Mouse (Mus musculus) forebrain, embryonic 11.5 days (tissue): ENCODE results near the gene Hnrnpc. TPM values are rescaled to one million over a fixed set of nuclear protein-coding genes. Genes with fewer than 3 reads are reported as not detected.
"Not testable (repeated sequence)": the region's sequence is repeated elsewhere in the genome, so short reads cannot be mapped to it uniquely, and the experiment has no call there.

Experiments used
- ATAC-seq: fragments of 200-750 bp; cut with Nextera tagmentation; replicated peaks from 2 replicates; pipeline ENCODE4 v1.8.0; 2017; ENCODE audit warnings: moderate TSS enrichment; ENCODE audit not compliant: low FRiP score
- DNase-seq: peaks from one replicate; pipeline ENCODE4 v3.0.0-alpha.2; 2017; ENCODE audit warnings: low spot score
- H3K27ac ChIP-seq: fragments of 300-500 bp; sonication (generic); 2 replicates; pipeline ENCODE4 v1.5.1; 2014; ENCODE audit warnings: low read depth, low read length
- H3K27me3 ChIP-seq: fragments of 300-500 bp; sonication (generic); 2 replicates; pipeline ENCODE4 v1.6.1; 2014; ENCODE audit warnings: mild to moderate bottlenecking, low read length, mixed read lengths; ENCODE audit not compliant: control insufficient read depth, insufficient read depth
- H3K36me3 ChIP-seq: fragments of 300-500 bp; sonication (generic); 2 replicates; pipeline ENCODE4 v1.6.1; 2014; ENCODE audit warnings: mild to moderate bottlenecking, low read length, moderate library complexity, mixed read lengths; ENCODE audit not compliant: control insufficient read depth, insufficient read depth
- H3K4me1 ChIP-seq: fragments of 300-500 bp; sonication (generic); replicated peaks from 2 replicates; pipeline ENCODE4 v1.6.1; 2014; ENCODE audit warnings: low read length, mixed read lengths; ENCODE audit not compliant: control insufficient read depth, insufficient read depth
- H3K4me2 ChIP-seq: fragments of 300-500 bp; sonication (generic); 2 replicates; pipeline ENCODE4 v1.6.1; 2014; ENCODE audit warnings: low read depth, mild to moderate bottlenecking, low read length, moderate library complexity, mixed read lengths; ENCODE audit not compliant: severe bottlenecking
- H3K4me3 ChIP-seq: fragments of 300-500 bp; sonication (generic); 2 replicates; pipeline ENCODE4 v1.5.1; 2014; ENCODE audit warnings: low read depth, low read length
- H3K9ac ChIP-seq: fragments of 300-500 bp; sonication (generic); 2 replicates; pipeline ENCODE4 v1.6.1; 2014; ENCODE audit warnings: low read length
- H3K9me3 ChIP-seq: fragments of 300-500 bp; sonication (generic); 2 replicates; pipeline ENCODE4 v1.6.1; 2016; ENCODE audit warnings: low read length, mixed read lengths; ENCODE audit not compliant: control insufficient read depth
- WGBS: fragments of 180-500 bp; shearing (Covaris S2); extraction: QIAGEN DNeasy Blood & Tissue Kit; methylation state at CpG from one replicate; pipeline ENCODE4 v1.1.7; 2014; 5-methylcytosine and 5-hydroxymethylcytosine counted together
- polyA plus RNA-seq: library from polyadenylated mRNA; unstranded; fragments of >200 nt; fragmentation: Nextera tagmentation; extraction: Ambion mirVana; gene quantifications from 2 replicates; pipeline ENCODE4 v1.2.1, GENCODE M21; 2014

Gene Hnrnpc
- polyA plus RNA-seq, 1 experiment from 2014 or later, result 1,003 TPM

DNA sequence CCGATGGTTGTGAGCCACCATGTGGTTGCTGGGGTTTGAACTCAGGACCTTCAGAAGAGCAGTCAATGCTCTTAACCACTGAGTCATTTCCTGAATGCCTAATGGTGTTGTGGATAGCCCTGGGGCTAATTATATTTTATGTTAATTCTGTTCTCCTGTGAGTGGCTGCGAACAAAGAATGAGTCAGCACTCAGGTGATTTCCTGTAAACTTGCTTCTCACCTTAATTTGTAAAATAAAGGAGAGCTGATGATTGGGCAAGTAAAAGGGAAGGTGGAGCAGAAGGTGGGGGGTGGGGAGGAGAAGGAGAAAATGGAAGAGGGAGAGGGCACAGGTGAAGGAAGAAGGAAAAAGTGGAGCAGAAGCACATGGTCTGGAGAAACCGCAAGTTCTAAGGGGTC lies 51.1 kb downstream of the Hnrnpc start:
- not testable (repeated sequence) for H3K9me3 ChIP-seq, ATAC-seq, H3K4me2 ChIP-seq, H3K9ac ChIP-seq, H3K27ac ChIP-seq, H3K27me3 ChIP-seq, H3K36me3 ChIP-seq, DNase-seq, H3K4me3 ChIP-seq, H3K4me1 ChIP-seq
- 89% methylated on average over 3 of the region's 3 CpGs for WGBS

DNA sequence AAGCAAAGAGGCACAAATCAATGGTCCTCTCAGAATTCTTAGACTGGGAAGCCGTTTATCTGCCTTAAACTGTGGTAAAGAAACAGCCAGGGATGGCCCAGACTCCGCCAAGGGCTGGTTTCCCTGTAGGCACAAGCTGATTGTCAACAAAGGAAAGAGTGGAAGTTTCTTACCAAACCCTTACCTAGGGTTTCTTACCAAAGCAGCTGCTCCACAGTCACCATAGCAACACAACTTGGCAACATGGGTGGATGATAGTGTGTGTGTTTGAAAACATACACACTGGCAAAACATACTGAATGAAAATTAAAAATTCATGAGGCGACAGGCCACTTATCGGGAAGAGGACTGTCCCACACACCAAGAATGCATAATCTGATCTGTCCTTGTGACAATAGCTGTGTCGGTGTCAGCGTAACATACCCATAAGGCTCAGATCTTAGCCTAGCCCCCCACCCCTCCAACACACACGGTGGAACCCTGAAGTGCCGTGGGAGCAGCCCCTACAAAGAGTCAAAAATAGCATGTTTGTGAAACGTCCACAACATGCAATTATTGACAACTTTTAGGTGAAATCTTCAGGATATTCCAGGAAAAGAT lies 57.8 kb downstream of the Hnrnpc start:
- Histone ChIP-seq H3K27me3 (no peaks in the 10 kb centered on the region), H3K4me2 (no peak overlapping the region), H3K4me3 (no peak overlapping the region), H3K4me1 (no peaks in the 10 kb centered on the region), H3K9ac (no peak overlapping the region), H3K36me3 (no peaks in the 10 kb centered on the region), H3K9me3 (no peaks in the 10 kb centered on the region), H3K27ac (no peak overlapping the region)
- DNase-seq, result no peak
- whole genome bisulfite sequencing, result 75% methylated on average over 9 of the region's 9 CpGs
- no peak for ATAC-seq

DNA sequence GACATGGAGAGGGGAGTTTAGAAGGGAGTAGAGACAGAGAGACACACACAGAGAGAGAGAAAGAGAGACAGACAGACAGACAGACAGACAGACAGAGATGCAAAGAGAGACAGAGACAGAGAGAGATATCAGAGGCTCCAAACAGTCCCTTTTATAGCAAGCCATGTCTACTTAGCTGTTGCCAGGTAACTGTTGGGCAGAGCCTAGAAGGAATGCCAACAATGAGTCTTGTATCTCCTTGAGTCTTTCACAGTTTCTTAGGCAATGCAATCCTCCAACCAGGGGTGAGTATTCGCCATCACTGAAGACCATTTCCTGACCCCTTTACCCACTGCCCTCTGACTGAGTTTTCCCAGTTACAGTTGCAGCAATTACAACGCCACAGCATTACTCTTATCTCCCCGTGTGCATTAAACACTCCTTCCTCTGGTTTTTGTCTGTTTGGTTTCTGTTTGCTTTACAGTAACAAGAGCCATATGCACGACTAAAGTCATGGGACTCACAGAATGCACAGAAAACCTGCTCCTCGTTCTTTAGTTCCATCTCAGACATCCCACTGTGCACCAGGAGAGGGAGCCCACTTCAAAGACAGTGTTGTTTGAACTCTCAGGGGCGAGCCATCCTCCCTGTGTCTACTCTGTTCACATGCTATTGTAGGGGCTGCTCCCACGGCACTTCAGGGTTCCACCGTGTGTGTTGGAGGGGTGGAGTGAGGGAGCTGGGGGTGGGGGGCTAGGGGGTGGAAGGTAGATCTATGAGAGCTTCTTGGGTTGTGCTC lies 58.7 kb downstream of the Hnrnpc start:
- no peak overlapping the region for H3K27ac ChIP-seq
- H3K4me1 ChIP-seq, result no peaks in the 10 kb centered on the region
- 13% methylated on average over 8 of the region's 8 CpGs for WGBS
- H3K9ac ChIP-seq, result no peak overlapping the region
- DNase-seq (peak; percentile 61), ATAC-seq (0 out of 2 replicates have a peak, but pooled peaks have one; percentile 60)
- H3K36me3 ChIP-seq, result no peaks in the 10 kb centered on the region
- H3K4me3 ChIP-seq, result no peak overlapping the region
- no peak overlapping the region for H3K4me2 ChIP-seq
- no peaks in the 10 kb centered on the region for H3K9me3 ChIP-seq
- H3K27me3 ChIP-seq, result no peaks in the 10 kb centered on the region

DNA sequence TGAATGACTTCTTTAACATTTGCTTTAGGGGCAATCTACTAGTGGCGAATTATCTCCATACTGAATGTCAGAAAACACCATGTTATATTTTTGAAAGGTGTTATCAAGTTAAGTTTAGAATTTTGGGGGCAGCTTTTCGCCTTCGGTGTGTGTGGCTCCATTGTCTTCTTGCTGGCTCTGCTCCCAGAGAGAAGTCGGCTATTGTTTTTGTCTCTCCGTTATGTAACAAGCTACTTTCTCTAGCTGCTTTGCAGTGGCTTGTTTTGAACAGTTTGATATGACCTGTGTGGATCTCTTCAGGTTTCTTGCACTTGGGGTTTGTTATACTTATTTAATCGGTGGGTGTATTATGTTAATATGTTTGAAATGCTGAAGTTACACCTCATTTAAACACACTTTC lies 60.4 kb downstream of the Hnrnpc start:
- H3K36me3 ChIP-seq, result no peaks in the 10 kb centered on the region
- no peak overlapping the region for H3K27ac ChIP-seq
- H3K9me3 ChIP-seq, result no peaks in the 10 kb centered on the region
- WGBS, result 74% methylated on average over 6 of the region's 6 CpGs
- no peak overlapping the region for H3K4me2 ChIP-seq
- H3K9ac ChIP-seq, result no peak overlapping the region
- ATAC-seq (no peak), DNase-seq (no peak)
- H3K4me3 ChIP-seq, result no peak overlapping the region
- no peaks in the 10 kb centered on the region for H3K4me1 ChIP-seq
- H3K27me3 ChIP-seq, result no peaks in the 10 kb centered on the region

DNA sequence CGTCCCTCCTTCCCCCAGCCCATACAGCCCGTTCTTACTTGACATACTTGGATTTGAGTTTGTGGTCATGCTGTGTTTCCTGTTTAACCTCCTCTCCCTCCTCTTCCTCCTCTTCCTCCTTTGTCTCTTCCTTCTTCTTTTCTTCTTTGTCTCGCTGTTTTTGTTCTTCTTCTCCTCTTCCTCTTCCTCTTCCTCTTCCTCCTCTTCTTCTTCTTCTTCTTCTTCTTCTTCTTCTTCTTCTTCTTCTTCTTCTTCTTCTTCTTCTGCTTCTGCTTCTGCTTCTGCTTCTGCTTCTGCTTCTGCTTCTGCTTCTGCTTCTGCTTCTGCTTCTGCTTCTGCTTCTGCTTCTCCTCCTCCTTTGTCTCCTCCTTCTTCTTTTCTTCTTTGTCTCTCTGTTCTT lies 61.5 kb downstream of the Hnrnpc start, which contains the start of gene Olfr221:
Gene Olfr221, minus strand, starts transcription at position 101 of the 400 bp plus-strand sequence.
- not testable (repeated sequence) for H3K36me3 ChIP-seq, H3K4me1 ChIP-seq, H3K27me3 ChIP-seq, H3K27ac ChIP-seq, H3K9me3 ChIP-seq, DNase-seq, ATAC-seq, H3K4me2 ChIP-seq, H3K4me3 ChIP-seq, H3K9ac ChIP-seq
- 62% methylated on average over 3 of the region's 3 CpGs for WGBS

DNA sequence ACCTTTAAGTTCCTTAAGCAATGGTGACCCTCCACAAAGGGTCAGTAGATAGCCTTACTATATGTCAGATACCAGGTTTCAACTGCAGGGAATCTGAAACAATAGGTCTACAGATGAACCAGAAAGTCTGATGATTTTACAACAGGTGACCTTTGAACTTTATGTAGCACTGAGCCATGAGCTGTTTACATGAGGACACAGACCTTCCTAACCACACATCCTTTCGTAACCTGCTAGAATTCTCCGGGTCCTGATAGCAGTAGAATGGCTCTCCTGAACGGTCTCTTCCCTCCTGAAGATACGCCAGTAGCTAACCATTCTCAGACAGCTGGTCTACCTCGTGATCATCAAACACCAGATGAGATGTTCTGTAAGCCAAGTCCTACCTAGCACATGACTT lies 64.5 kb downstream of the Hnrnpc start:
- DNase-seq, result no peak
- Histone ChIP-seq H3K4me1 (no peaks in the 10 kb centered on the region), H3K27me3 (no peaks in the 10 kb centered on the region), H3K4me2 (no peak overlapping the region), H3K9ac (no peak overlapping the region), H3K9me3 (no peaks in the 10 kb centered on the region), H3K36me3 (no peaks in the 10 kb centered on the region), H3K4me3 (no peak overlapping the region), H3K27ac (no peak overlapping the region)
- ATAC-seq, result no peak
- 87% methylated on average over 5 of the region's 5 CpGs for WGBS

DNA sequence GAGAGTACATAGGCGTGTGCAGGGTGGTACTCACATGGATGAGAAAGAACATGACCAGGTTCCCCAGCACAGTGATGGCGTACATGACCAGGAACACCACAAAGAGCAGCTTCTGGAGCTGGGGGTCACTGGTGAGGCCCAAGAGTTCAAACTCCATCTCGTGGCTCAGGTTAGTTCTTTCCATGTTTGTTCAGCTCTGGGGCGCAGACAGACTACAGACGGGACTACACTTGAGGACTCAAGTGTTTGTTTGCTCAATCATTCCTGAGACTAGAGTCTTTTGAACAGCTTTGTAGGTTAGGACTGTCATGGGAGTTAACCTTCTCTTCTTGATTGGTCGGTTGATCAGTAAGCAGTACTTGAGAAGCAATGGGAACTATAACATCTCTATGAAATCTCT lies 67.9 kb downstream of the Hnrnpc start:
- ATAC-seq (no peak), DNase-seq (no peak)
- Histone ChIP-seq H3K36me3 (no peaks in the 10 kb centered on the region), H3K9me3 (no peaks in the 10 kb centered on the region), H3K4me3 (no peak overlapping the region), H3K27ac (no peak overlapping the region), H3K4me2 (no peak overlapping the region), H3K27me3 (no peaks in the 10 kb centered on the region), H3K9ac (no peak overlapping the region), H3K4me1 (no peaks in the 10 kb centered on the region)
- WGBS, result 90% methylated on average over 6 of the region's 6 CpGs

DNA sequence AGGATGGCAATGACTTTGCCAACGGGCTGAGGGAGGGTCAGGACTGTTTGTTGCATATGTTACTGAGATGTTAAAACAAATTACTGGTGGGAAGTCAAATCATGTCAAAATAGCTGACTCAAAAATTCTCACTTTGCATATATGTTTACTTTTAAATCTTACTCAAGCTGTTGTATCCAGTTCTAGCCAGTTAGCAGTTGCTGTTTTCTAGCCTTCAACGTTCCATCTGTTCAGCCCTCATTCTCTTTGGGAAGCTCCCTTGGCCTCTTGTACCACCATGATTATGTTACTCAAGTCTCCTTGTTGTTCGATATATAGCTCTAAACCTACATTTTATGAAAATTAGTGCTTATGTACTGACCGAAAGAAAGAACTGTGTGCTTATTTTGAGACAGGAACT lies 77.5 kb downstream of the Hnrnpc start:
- Histone ChIP-seq H3K4me2 (no peak overlapping the region), H3K27me3 (no peaks in the 10 kb centered on the region), H3K9ac (no peak overlapping the region), H3K4me1 (peaks cover 5% of the 10 kb centered on the region), H3K27ac (no peak overlapping the region), H3K36me3 (no peaks in the 10 kb centered on the region), H3K4me3 (no peak overlapping the region), H3K9me3 (no peaks in the 10 kb centered on the region)
- DNase-seq (no peak), ATAC-seq (no peak)
- 92% methylated on average over 4 of the region's 4 CpGs for WGBS

DNA sequence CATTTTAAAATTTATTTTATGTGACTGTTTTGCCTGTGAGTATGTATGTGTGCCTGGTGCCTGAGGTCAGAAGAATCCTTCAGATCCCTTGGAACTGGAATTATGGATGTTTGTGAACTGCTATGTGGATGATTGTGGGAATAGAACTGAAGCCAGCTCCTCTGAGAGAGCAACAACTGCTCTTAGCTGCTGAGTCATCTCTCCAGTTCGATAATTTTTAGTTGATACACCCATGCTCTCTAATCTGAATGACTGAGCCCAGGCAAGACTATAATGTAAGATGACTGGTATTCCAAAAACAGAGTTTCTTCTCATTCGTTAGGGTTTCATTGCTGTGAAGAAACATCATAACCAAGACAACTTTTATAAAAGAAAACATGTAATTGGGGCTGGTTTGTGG lies 79.7 kb downstream of the Hnrnpc start:
- no peak for ATAC-seq
- Histone ChIP-seq H3K4me1 (peaks cover 11% of the 10 kb centered on the region), H3K9me3 (no peaks in the 10 kb centered on the region), H3K4me3 (no peak overlapping the region), H3K36me3 (no peaks in the 10 kb centered on the region), H3K27me3 (no peaks in the 10 kb centered on the region), H3K9ac (no peak overlapping the region), H3K27ac (no peak overlapping the region), H3K4me2 (no peak overlapping the region)
- 92% methylated on average over 2 of the region's 2 CpGs for whole genome bisulfite sequencing
- DNase-seq, result no peak
